Mouse (Mus musculus) ES-E14 (cell line): ENCODE results near the gene Cacna2d1.

Experiments used
- CHD2 ChIP-seq: IDR thresholded peaks from 2 replicates; pipeline ENCODE4 v1.6.1; 2014; ENCODE audit warnings: mild to moderate bottlenecking, low read depth, low read length, inconsistent platforms
- MAFK ChIP-seq: IDR thresholded peaks from 2 replicates; pipeline ENCODE4 v1.6.1; 2014; ENCODE audit warnings: mild to moderate bottlenecking, low read depth, low read length, inconsistent platforms; ENCODE audit not compliant: insufficient read depth
- ZC3H11A ChIP-seq: IDR thresholded peaks from 2 replicates; pipeline ENCODE4 v1.6.1; 2012; ENCODE audit warnings: low read depth, mild to moderate bottlenecking, inconsistent platforms, low read length, borderline replicate concordance
- ZNF384 ChIP-seq: IDR thresholded peaks from 2 replicates; pipeline ENCODE4 v1.6.1; 2012; ENCODE audit warnings: low read depth, low read length, inconsistent platforms

GRCm38 (mm10) chr5:16082253-16082652 lies 147.8 kb downstream of the Cacna2d1 start:
- no peak for TF ChIP-seq MAFK
- no peak for TF ChIP-seq CHD2
- no peak for TF ChIP-seq ZNF384
- no peak for TF ChIP-seq ZC3H11A
